Mouse (Mus musculus): ENCODE measurements around the gene Pyy. TPM values are rescaled to one million over a fixed set of nuclear protein-coding genes. Genes with fewer than 3 reads are reported as not detected.
A peak's percentile ranks its signal among the peaks of the same experiment; 100 is the strongest.

Gene Pyy
- total and polyA plus RNA-seq, 3 experiments, result not detected

GRCm38 (mm10) chr11:102068969-102069368 lies 38.7 kb downstream of the Pyy start:
- no peak for TF ChIP-seq MAZ (IDR thresholded peaks at IDR 0.05; ENCODE audit: low read depth, low read length)
- 0 out of 2 replicates have a peak, but pooled peaks have one; percentile 8 for TF ChIP-seq ZC3H11A (IDR thresholded peaks at IDR 0.05; ENCODE audit: low read depth, low read length)
- TF ChIP-seq ZNF384 (IDR thresholded peaks at IDR 0.05; ENCODE audit: low read depth, low read length), result no peak
- TF ChIP-seq USF1 (IDR thresholded peaks at IDR 0.05; ENCODE audit: low read depth, low read length), result no peak
- peak; percentile 83 for TF ChIP-seq SMC3 (IDR thresholded peaks at IDR 0.05; ENCODE audit: low read depth, low read length)
- TF ChIP-seq RAD21 (IDR thresholded peaks at IDR 0.05; ENCODE audit: low read depth, low read length), result peak; percentile 85
- TF ChIP-seq CTCF (conservative IDR thresholded peaks at IDR 0.05 in 1 of 2, IDR thresholded peaks at IDR 0.05 in 1 of 2; ENCODE audit: low read depth in 2 of 2, low read length in 2 of 2), result peak; percentile 37 to 87; a peak in 3 of 4 replicates
- H3K79me2 ChIP-seq (replicated peaks; ENCODE audit: control insufficient read depth, extremely low read depth, insufficient read depth, poor library complexity, severe bottlenecking), result no peaks in the 10 kb centered on the region
- H3K9ac ChIP-seq (ENCODE audit: insufficient read depth, low read depth), result no peak overlapping the region
- no peak overlapping the region for H3K27ac ChIP-seq (ENCODE audit: insufficient read depth, low read depth)
- in situ Hi-C loops (cut with MboI; ENCODE audit: low pct_ligation_motif_present, low pct_unique_long_range_greater_than_20kb, low sequenced_read_pairs) (loop anchor here (5.0 kb wide), 1 partner anchor 68 kb away; no protein-coding TSS in a partner anchor), dilution Hi-C loops (cut with MboI; ENCODE audit: extremely low pct_ligation_motif_present, extremely low pct_unique_long_range_greater_than_20kb, low sequenced_read_pairs) (no loop called here)
- no peaks in the 10 kb centered on the region for H3K36me3 ChIP-seq (replicated peaks in 1 of 2; ENCODE audit: control insufficient read depth in 1 of 2, insufficient read depth in 1 of 2, low read length in 1 of 2)
- no peaks in the 10 kb centered on the region for H3K9me3 ChIP-seq (replicated peaks; ENCODE audit: low read length)
- H3K4me1 ChIP-seq (ENCODE audit: control insufficient read depth in 1 of 2, insufficient read depth in 2 of 2), result peaks cover under 1 to 3% of the 10 kb centered on the region in 2 experiments; a peak in 3 of 4 replicates
- H3K4me3 ChIP-seq (replicated peaks in 1 of 3; ENCODE audit: low read depth in 2 of 3, low read length in 2 of 3, poor library complexity in 1 of 3), result no peak overlapping the region
- peaks cover 65% of the 10 kb centered on the region for H3K27me3 ChIP-seq (replicated peaks)
- peak; percentile 36 for DNase-seq (ENCODE audit: extremely low read depth)
- no peak overlapping the region for H3K4me2 ChIP-seq (ENCODE audit: insufficient read depth, low read depth, poor library complexity, severe bottlenecking)

DNA sequence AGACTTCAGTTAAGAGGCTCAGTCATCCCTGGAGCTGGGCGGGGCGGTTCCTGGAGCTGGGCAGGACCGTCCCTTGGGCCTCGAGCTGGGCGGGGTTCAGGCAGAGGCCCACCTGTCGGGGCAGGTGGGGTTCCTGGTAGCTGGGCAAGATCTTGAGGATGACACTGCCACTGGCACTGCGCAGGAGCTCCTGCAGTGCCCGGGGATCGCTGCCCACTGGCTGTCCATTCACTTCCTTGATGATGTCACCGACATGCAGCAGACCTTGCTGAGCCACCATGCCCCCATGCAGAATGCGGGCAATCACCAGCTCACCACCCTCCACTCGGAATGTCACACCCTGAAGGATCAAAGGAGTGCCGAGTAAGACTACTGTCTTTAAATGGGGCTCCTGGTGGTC lies 44.6 kb downstream of the Pyy start:
- Histone ChIP-seq H3K9ac (ENCODE audit: insufficient read depth, low read depth) (no peak overlapping the region), H3K27ac (ENCODE audit: insufficient read depth, low read depth) (no peak overlapping the region), H3K27me3 (replicated peaks) (peaks cover 54% of the 10 kb centered on the region), H3K9me3 (replicated peaks; ENCODE audit: low read length) (no peaks in the 10 kb centered on the region), H3K4me1 (ENCODE audit: control insufficient read depth in 1 of 2, insufficient read depth in 2 of 2) (no peaks in the 10 kb centered on the region), H3K4me2 (ENCODE audit: insufficient read depth, low read depth, poor library complexity, severe bottlenecking) (no peak overlapping the region), H3K79me2 (replicated peaks; ENCODE audit: control insufficient read depth, extremely low read depth, insufficient read depth, poor library complexity, severe bottlenecking) (no peaks in the 10 kb centered on the region), H3K4me3 (replicated peaks in 1 of 3; ENCODE audit: low read depth in 2 of 3, low read length in 2 of 3, poor library complexity in 1 of 3) (no peak overlapping the region), H3K36me3 (replicated peaks in 1 of 2; ENCODE audit: control insufficient read depth in 1 of 2, insufficient read depth in 1 of 2, low read length in 1 of 2) (no peaks in the 10 kb centered on the region)
- TF ChIP-seq NELFE (IDR thresholded peaks at IDR 0.05; ENCODE audit: low read depth, low read length) (no peak), TBP (conservative IDR thresholded peaks at IDR 0.05; ENCODE audit: low read depth, low read length) (no peak), ETS1 (conservative IDR thresholded peaks at IDR 0.05; ENCODE audit: low read depth, low read length) (no peak), ZNF384 (IDR thresholded peaks at IDR 0.05; ENCODE audit: low read depth, low read length) (no peak), MXI1 (IDR thresholded peaks at IDR 0.05; ENCODE audit: low read depth, low read length) (no peak), IRF4 (IDR thresholded peaks at IDR 0.05; ENCODE audit: low read depth, low read length) (no peak), MEF2A (IDR thresholded peaks at IDR 0.05; ENCODE audit: borderline replicate concordance, low read depth, low read length) (no peak), POLR2AphosphoS2 (IDR thresholded peaks at IDR 0.05; ENCODE audit: low read depth, low read length) (no peak), UBTF (IDR thresholded peaks at IDR 0.05; ENCODE audit: low read depth, low read length) (no peak), NRF1 (IDR thresholded peaks at IDR 0.05; ENCODE audit: low read depth, low read length) (no peak), E2F4 (IDR thresholded peaks at IDR 0.05; ENCODE audit: insufficient replicate concordance, low read depth, low read length) (no peak), JUND (conservative IDR thresholded peaks at IDR 0.05; ENCODE audit: low read depth, low read length) (no peak), CHD2 (IDR thresholded peaks at IDR 0.05; ENCODE audit: low read length) (no peak), CHD1 (IDR thresholded peaks at IDR 0.05; ENCODE audit: low read depth, low read length) (no peak), BHLHE40 (IDR thresholded peaks at IDR 0.05; ENCODE audit: low read depth, low read length) (no peak)
- dilution Hi-C loops (cut with MboI; ENCODE audit: extremely low pct_ligation_motif_present, extremely low pct_unique_long_range_greater_than_20kb, low sequenced_read_pairs), result no loop called here
- DNase-seq (ENCODE audit: extremely low read depth), result no peak
- in situ Hi-C loops (cut with MboI; ENCODE audit: low pct_ligation_motif_present, low pct_unique_long_range_greater_than_20kb, low sequenced_read_pairs), result loop anchor here (5.0 kb wide), 1 partner anchor 34 kb away; no protein-coding TSS in a partner anchor
